Mouse (Mus musculus) lung, postnatal 0 days (tissue): ENCODE results near the gene Srrm3.

Source experiments
- CTCF ChIP-seq: IDR thresholded peaks from 2 replicates; pipeline ENCODE4 v1.5.1; 2016; ENCODE audit warnings: antibody characterized with exemption, mild to moderate bottlenecking
- EP300 ChIP-seq: IDR thresholded peaks from 2 replicates; pipeline ENCODE4 v1.6.1; 2016; ENCODE audit warnings: antibody characterized with exemption, mild to moderate bottlenecking, control low read depth

DNA sequence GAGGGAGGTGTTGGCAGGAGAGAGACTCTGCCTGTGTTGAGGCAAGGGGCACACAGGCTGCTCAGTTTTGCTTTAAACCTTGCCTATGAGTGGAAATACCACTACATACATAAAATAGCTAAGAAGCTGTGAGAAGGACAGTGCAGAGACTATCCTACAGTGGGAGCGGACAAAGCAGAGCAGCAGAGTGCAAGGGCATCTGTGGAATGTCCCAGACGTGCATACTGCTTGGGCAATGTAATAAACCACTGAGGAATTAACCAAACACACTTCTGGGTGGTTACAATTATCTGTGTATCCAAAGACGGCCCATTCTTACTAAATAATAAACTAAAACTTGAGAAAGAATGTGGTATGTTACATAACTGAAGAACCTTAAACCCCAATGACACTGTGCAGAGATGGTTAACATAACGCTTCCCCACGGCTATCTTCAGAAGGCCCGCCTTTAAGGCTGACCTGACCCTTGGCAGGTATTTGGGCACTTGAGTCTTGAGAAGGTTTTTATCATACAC lies 109.4 kb downstream of the Srrm3 start:
- TF ChIP-seq CTCF = no peak
- TF ChIP-seq EP300 = no peak
